Mouse (Mus musculus) CH12.LX (cell line): ENCODE measurements around the gene Tmem151b. TPM values are rescaled to one million over a fixed set of nuclear protein-coding genes. Genes with fewer than 3 reads are reported as not detected.
A peak's percentile ranks its signal among the peaks of the same experiment; 100 is the strongest.

ENCODE experiments used
- DNase-seq: peaks from one replicate; pipeline ENCODE4 v3.0.0-alpha.2; 2013; ENCODE audit errors: extremely low read depth
- H3K27ac ChIP-seq: 2 replicates; pipeline ENCODE4 v1.5.1; 2012; ENCODE audit warnings: low read depth, mild to moderate bottlenecking, control low read depth, moderate library complexity; ENCODE audit not compliant: insufficient read depth
- H3K27me3 ChIP-seq: replicated peaks from 2 replicates; pipeline ENCODE3; 2012; ENCODE audit warnings: inconsistent platforms
- H3K36me3 ChIP-seq, 2 experiments: replicated peaks in 1 of 2; 2 replicates each; pipeline versions ENCODE3 to v1.6.1; 2012; ENCODE audit warnings: inconsistent platforms in 1 of 2, low read length in 1 of 2, mild to moderate bottlenecking in 1 of 2, mixed read lengths in 1 of 2, moderate library complexity in 1 of 2; ENCODE audit not compliant: control insufficient read depth in 1 of 2, insufficient read depth in 1 of 2
- H3K4me1 ChIP-seq, 2 experiments: 2 replicates each; pipeline ENCODE4 v1.6.1; 2012; ENCODE audit warnings: inconsistent platforms in 1 of 2, moderate library complexity in 1 of 2; ENCODE audit not compliant: insufficient read depth in 2 of 2, control insufficient read depth in 1 of 2
- H3K4me2 ChIP-seq: 2 replicates; pipeline ENCODE4 v1.6.1; 2012; ENCODE audit warnings: low read depth, mild to moderate bottlenecking, control low read depth; ENCODE audit not compliant: poor library complexity, insufficient read depth, severe bottlenecking
- H3K4me3 ChIP-seq, 3 experiments: fragments of 150-350 bp in 1 of 3; sonication (generic) in 1 of 3; replicated peaks in 1 of 3; 2 replicates each; pipeline versions ENCODE3 to v1.5.1; 2011 to 2012; ENCODE audit warnings: low read depth in 2 of 3, low read length in 2 of 3, mild to moderate bottlenecking in 2 of 3, moderate library complexity in 2 of 3, control low read depth in 1 of 3, improper control_type of control experiment in 1 of 3, inconsistent platforms in 1 of 3, mixed read lengths in 1 of 3; ENCODE audit not compliant: poor library complexity in 1 of 3
- H3K79me2 ChIP-seq: replicated peaks from 2 replicates; pipeline ENCODE4 v1.6.1; 2012; ENCODE audit warnings: mild to moderate bottlenecking, moderate library complexity; ENCODE audit not compliant: control insufficient read depth, poor library complexity, insufficient read depth, severe bottlenecking; ENCODE audit errors: extremely low read depth
- H3K9ac ChIP-seq: 2 replicates; pipeline ENCODE4 v1.6.1; 2012; ENCODE audit warnings: low read depth, mild to moderate bottlenecking, control low read depth, moderate library complexity; ENCODE audit not compliant: insufficient read depth
- H3K9me3 ChIP-seq: replicated peaks from 2 replicates; pipeline ENCODE3; 2012; ENCODE audit warnings: low read length, inconsistent platforms, mixed read lengths
- CTCF ChIP-seq, 2 experiments: IDR thresholded peaks in 1 of 2; conservative IDR thresholded peaks in 1 of 2; 2 replicates each; pipeline ENCODE4 v1.5.1; 2011 to 2012; ENCODE audit warnings: low read depth in 2 of 2, low read length in 2 of 2, improper control_type of control experiment in 1 of 2, inconsistent platforms in 1 of 2, mild to moderate bottlenecking in 1 of 2, moderate library complexity in 1 of 2
- E2F4 ChIP-seq: IDR thresholded peaks from 2 replicates; pipeline ENCODE4 v1.6.1; 2011; ENCODE audit warnings: low read depth, low read length, improper control_type of control experiment; ENCODE audit not compliant: insufficient replicate concordance
- ELF1 ChIP-seq: IDR thresholded peaks from 2 replicates; pipeline ENCODE4 v1.6.1; 2014; ENCODE audit warnings: low read depth, mild to moderate bottlenecking, inconsistent platforms, low read length, improper control_type of control experiment
- EP300 ChIP-seq: IDR thresholded peaks from 2 replicates; pipeline ENCODE4 v1.6.1; 2011; ENCODE audit warnings: low read length, improper control_type of control experiment
- ETS1 ChIP-seq: conservative IDR thresholded peaks from 2 replicates; pipeline ENCODE4 v1.6.1; 2012; ENCODE audit warnings: low read depth, mild to moderate bottlenecking, inconsistent platforms, low read length, improper control_type of control experiment, moderate library complexity
- GABPA ChIP-seq: IDR thresholded peaks from 2 replicates; pipeline ENCODE4 v1.6.1; 2012; ENCODE audit warnings: low read depth, low read length, improper control_type of control experiment, inconsistent platforms; ENCODE audit not compliant: insufficient replicate concordance
- HCFC1 ChIP-seq: IDR thresholded peaks from 2 replicates; pipeline ENCODE4 v1.6.1; 2012; ENCODE audit warnings: low read depth, mild to moderate bottlenecking, inconsistent platforms, low read length, improper control_type of control experiment
- IRF4 ChIP-seq: IDR thresholded peaks from 2 replicates; pipeline ENCODE4 v1.6.1; 2014; ENCODE audit warnings: low read depth, mild to moderate bottlenecking, inconsistent platforms, low read length, improper control_type of control experiment
- JUND ChIP-seq: conservative IDR thresholded peaks from 2 replicates; pipeline ENCODE4 v1.6.1; 2011; ENCODE audit warnings: low read depth, low read length, improper control_type of control experiment
- MAX ChIP-seq: IDR thresholded peaks from 2 replicates; pipeline ENCODE4 v1.6.1; 2011; ENCODE audit warnings: low read length, improper control_type of control experiment
- MEF2A ChIP-seq: IDR thresholded peaks from 2 replicates; pipeline ENCODE4 v1.6.1; 2014; ENCODE audit warnings: low read depth, mild to moderate bottlenecking, inconsistent platforms, low read length, improper control_type of control experiment, borderline replicate concordance
- NELFE ChIP-seq: IDR thresholded peaks from 2 replicates; pipeline ENCODE4 v1.6.1; 2011; ENCODE audit warnings: low read depth, low read length, improper control_type of control experiment
- POLR2A ChIP-seq: IDR thresholded peaks from 2 replicates; pipeline ENCODE4 v1.6.1; 2011; ENCODE audit warnings: low read depth, mild to moderate bottlenecking, improper control_type of control experiment, low read length
- RAD21 ChIP-seq: IDR thresholded peaks from 2 replicates; pipeline ENCODE4 v1.6.1; 2011; ENCODE audit warnings: low read depth, mild to moderate bottlenecking, low read length, improper control_type of control experiment, moderate library complexity
- SMC3 ChIP-seq: IDR thresholded peaks from 2 replicates; pipeline ENCODE4 v1.6.1; 2011; ENCODE audit warnings: low read depth, low read length, improper control_type of control experiment
- TCF12 ChIP-seq: IDR thresholded peaks from 2 replicates; pipeline ENCODE4 v1.6.1; 2014; ENCODE audit warnings: low read depth, mild to moderate bottlenecking, inconsistent platforms, low read length, improper control_type of control experiment
- USF1 ChIP-seq: IDR thresholded peaks from 2 replicates; pipeline ENCODE4 v1.6.1; 2014; ENCODE audit warnings: low read depth, mild to moderate bottlenecking, inconsistent platforms, low read length, improper control_type of control experiment
- ZC3H11A ChIP-seq: IDR thresholded peaks from 2 replicates; pipeline ENCODE4 v1.6.1; 2012; ENCODE audit warnings: low read depth, mild to moderate bottlenecking, inconsistent platforms, low read length, improper control_type of control experiment
- ZMIZ1 ChIP-seq: IDR thresholded peaks from 2 replicates; pipeline ENCODE4 v1.6.1; 2012; ENCODE audit warnings: low read depth, mild to moderate bottlenecking, inconsistent platforms, low read length, improper control_type of control experiment
- ZNF384 ChIP-seq: IDR thresholded peaks from 2 replicates; pipeline ENCODE4 v1.6.1; 2012; ENCODE audit warnings: low read depth, low read length, improper control_type of control experiment, inconsistent platforms
- dilution Hi-C: fragments of 300-500 bp; cut with MboI; formaldehyde crosslinking; loops from 2 replicates; pipeline ENCODE4 v1.14.3; 2020; ENCODE audit warnings: low sequenced_read_pairs; ENCODE audit not compliant: extremely low pct_unique_long_range_greater_than_20kb, extremely low pct_ligation_motif_present
- in situ Hi-C: fragments of 300-500 bp; cut with MboI; formaldehyde crosslinking; loops from 3 replicates; pipeline ENCODE4 v1.14.3; 2019; ENCODE audit warnings: low sequenced_read_pairs, low pct_ligation_motif_present, low pct_unique_long_range_greater_than_20kb, mixed read lengths
- polyA plus RNA-seq: library from polyadenylated mRNA; unstranded; fragments of >175 nt; gene quantifications from 2 replicates; pipeline ENCODE4 v1.2.1, GENCODE M21; 2012; ENCODE audit warnings: low read depth; ENCODE audit not compliant: insufficient read length
- total RNA-seq, 2 experiments: library from RNA; depleted of rRNA; stranded (reverse); fragments of 300-350 nt in 1 of 2; fragments of >200 nt in 1 of 2; gene quantifications; 2 replicates each; pipeline ENCODE4 v1.2.3; 2012 to 2014

The Tmem151b gene
- total and polyA plus RNA-seq, 3 experiments = 0.12 to 0.53 (median 0.42) TPM

DNA sequence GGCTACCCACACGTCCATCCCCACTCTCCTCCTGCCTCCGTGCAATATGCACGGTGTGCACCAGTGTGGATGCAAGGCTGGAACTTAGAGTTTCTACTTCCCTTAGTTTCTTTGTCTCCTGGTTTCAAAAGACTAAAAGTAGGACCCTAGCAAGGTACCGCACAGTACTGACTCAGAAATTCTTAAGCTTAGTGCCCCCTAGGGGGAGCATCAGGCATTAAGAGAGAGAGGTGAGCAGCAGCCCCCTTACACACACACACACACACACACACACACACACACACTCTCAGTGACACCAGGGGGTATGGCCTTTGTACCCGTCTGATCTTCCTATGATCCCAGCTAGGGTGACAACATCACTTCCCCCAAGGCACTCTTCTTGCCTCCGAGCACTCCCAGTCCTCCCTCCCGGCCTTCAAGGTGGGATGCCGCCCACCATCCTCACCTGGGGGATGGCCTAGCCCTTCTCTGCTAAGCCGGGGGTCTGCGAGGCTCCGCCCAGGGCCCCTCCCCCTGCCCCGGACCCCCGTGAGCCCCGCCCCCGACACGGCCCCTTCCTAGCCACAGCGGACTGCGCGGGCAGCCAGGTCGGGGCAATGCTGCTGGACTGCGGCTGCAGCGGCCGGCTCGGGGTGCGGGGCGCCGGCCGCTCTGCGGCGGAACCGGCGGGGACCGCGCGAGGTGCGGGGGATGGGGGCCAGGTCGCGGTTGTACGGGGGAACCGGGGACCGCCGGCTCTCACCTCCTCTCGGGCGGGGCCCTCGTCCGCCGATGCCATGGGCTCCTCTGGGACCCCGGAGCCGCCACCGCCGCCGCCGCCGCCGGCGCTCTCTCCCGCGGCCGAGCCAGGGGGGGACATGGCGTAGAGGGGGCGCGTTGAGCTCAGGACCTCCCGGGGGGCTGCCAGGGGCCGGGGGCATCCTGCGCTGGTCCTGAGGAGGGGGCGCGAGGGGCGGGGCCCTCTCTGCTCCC lies 650 bp downstream of the Tmem151b start:
- in situ Hi-C loops (no loop called here), dilution Hi-C loops (no loop called here)
- Histone ChIP-seq H3K4me3 (no peak overlapping the region), H3K4me2 (no peak overlapping the region), H3K36me3 (no peaks in the 10 kb centered on the region), H3K27ac (no peak overlapping the region), H3K9ac (no peak overlapping the region), H3K27me3 (peaks cover 6% of the 10 kb centered on the region), H3K79me2 (no peaks in the 10 kb centered on the region), H3K4me1 (peaks cover 20 to 37% of the 10 kb centered on the region in 2 experiments), H3K9me3 (peaks cover 2% of the 10 kb centered on the region)
- DNase-seq = peak; percentile 13
- TF ChIP-seq CTCF (conservative IDR thresholded peaks at IDR 0.05 in 1 of 2, IDR thresholded peaks at IDR 0.05 in 1 of 2; ENCODE audit: low read depth in 2 of 2, low read length in 2 of 2) = peak in 1 of 2 experiments; percentile 34; a peak in 2 of 4 replicates
- TF ChIP-seq MEF2A = no peak

- Histone ChIP-seq H3K9ac (no peak overlapping the region), H3K4me1 (peaks cover 23 to 34% of the 10 kb centered on the region in 2 experiments), H3K4me3 (no peak overlapping the region), H3K79me2 (no peaks in the 10 kb centered on the region), H3K9me3 (peaks cover 2% of the 10 kb centered on the region), H3K27ac (no peak overlapping the region), H3K27me3 (peaks cover 17% of the 10 kb centered on the region), H3K4me2 (no peak overlapping the region), H3K36me3 (no peaks in the 10 kb centered on the region)
- dilution Hi-C loops = no loop called here
- DNase-seq = no peak
- in situ Hi-C loops = no loop called here
- peak; percentile 3; the same call in 1 of the 2 replicates for TF ChIP-seq SMC3
- TF ChIP-seq JUND = no peak
Measured at GRCm38 (mm10) chr17:45547461-45548190, 1.9 kb downstream of the Tmem151b start.

DNA sequence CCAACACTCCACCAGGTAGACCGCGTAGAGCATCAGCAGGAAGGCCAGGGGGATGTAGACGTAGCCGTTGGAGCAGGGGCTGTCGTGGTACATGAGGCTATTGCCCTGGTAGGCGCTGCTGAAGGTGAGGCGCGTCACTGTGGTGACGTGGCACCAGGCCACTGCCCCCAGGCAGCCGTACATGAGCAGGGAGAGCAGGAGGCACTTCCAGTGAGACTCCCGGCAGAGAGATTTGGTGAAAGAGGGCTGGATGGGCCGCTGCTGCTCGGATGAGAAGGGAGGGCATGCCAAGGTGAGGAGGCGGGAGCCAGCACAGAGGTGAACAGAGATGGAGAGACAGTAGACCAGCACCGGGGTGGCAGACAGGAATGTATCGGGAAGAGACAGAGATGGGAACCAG lies 2.5 kb downstream of the Tmem151b start:
- dilution Hi-C loops (no loop called here), in situ Hi-C loops (no loop called here)
- DNase-seq = no peak
- Histone ChIP-seq H3K36me3 (no peaks in the 10 kb centered on the region), H3K9me3 (peaks cover 2% of the 10 kb centered on the region), H3K9ac (no peak overlapping the region), H3K4me2 (no peak overlapping the region), H3K27me3 (peaks cover 22% of the 10 kb centered on the region), H3K4me1 (peaks cover 23 to 27% of the 10 kb centered on the region in 2 experiments), H3K27ac (no peak overlapping the region), H3K4me3 (no peak overlapping the region), H3K79me2 (no peaks in the 10 kb centered on the region)
- TF ChIP-seq IRF4 = no peak
- TF ChIP-seq ZNF384 = no peak
- no peak for TF ChIP-seq TCF12
- TF ChIP-seq ELF1 = no peak
- no peak for TF ChIP-seq ZC3H11A
- no peak for TF ChIP-seq E2F4
- no peak for TF ChIP-seq JUND
- TF ChIP-seq USF1 = no peak
- no peak for TF ChIP-seq ETS1
- TF ChIP-seq HCFC1 = no peak
- TF ChIP-seq ZMIZ1 = no peak
- no peak for TF ChIP-seq GABPA
- no peak for TF ChIP-seq EP300
- TF ChIP-seq MAX = no peak
- no peak for TF ChIP-seq POLR2A
- TF ChIP-seq RAD21 = no peak
- TF ChIP-seq NELFE = no peak
